Mouse (Mus musculus) stomach, postnatal 0 days (tissue): Measurements from ENCODE around the gene Napb.

Source experiments
- CTCF ChIP-seq: IDR thresholded peaks from 2 replicates; pipeline ENCODE4 v1.5.1; 2016; ENCODE audit warnings: antibody characterized with exemption, low read depth, mild to moderate bottlenecking, moderate library complexity
- EP300 ChIP-seq: optimal IDR thresholded peaks from 2 replicates; pipeline ENCODE3; 2016; ENCODE audit warnings: antibody characterized with exemption

DNA sequence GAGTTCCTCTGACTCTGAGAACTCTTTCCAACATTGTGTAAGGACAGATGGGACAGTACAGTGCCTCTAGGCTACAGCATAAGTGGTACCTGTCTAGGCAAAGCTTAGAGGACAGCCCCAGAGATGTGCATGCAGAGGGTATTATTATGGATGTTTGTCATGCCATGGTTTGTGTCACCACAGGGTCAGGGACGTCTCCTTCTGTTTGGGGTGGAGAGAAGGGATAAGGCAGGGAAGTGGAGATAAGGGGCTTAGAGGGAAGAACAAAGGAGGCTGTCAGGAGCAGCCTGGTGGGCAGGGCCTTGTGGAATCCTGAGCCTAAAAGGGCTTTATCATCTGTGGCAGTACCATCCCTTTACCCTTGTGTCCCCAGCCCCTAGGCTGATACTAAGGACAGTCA lies 49.4 kb upstream of the Napb start, which contains the start of gene 8030411F24Rik:
- TF ChIP-seq CTCF = no peak
- TF ChIP-seq EP300 = no peak
